Mouse (Mus musculus) midbrain, embryonic 11.5 days (tissue): ENCODE results near the gene Opcml. TPM values are rescaled to one million over a fixed set of nuclear protein-coding genes. Genes with fewer than 3 reads are reported as not detected.

ENCODE experiments used
- ATAC-seq: fragments of 200-750 bp; cut with Nextera tagmentation; 2 replicates; pipeline ENCODE4 v1.8.0; 2017; ENCODE audit warnings: moderate TSS enrichment, moderate library complexity; ENCODE audit not compliant: low FRiP score
- DNase-seq: peaks from one replicate; pipeline ENCODE4 v3.0.0; 2015; ENCODE audit warnings: low spot score; ENCODE audit errors: missing footprints
- H3K27ac ChIP-seq: fragments of 300-500 bp; sonication (generic); 2 replicates; pipeline ENCODE4 v1.5.1; 2014; ENCODE audit warnings: low read depth, low read length
- H3K27me3 ChIP-seq: fragments of 300-500 bp; sonication (generic); 2 replicates; pipeline ENCODE4 v1.6.1; 2014; ENCODE audit warnings: mild to moderate bottlenecking, low read length, moderate library complexity, mixed read lengths; ENCODE audit not compliant: control insufficient read depth, insufficient read depth
- H3K36me3 ChIP-seq: fragments of 300-500 bp; sonication (generic); 2 replicates; pipeline ENCODE4 v1.6.1; 2014; ENCODE audit warnings: mild to moderate bottlenecking, low read length, moderate library complexity, mixed read lengths; ENCODE audit not compliant: control insufficient read depth, insufficient read depth
- H3K4me1 ChIP-seq: fragments of 300-500 bp; sonication (generic); 2 replicates; pipeline ENCODE4 v1.6.1; 2014; ENCODE audit warnings: low read length; ENCODE audit not compliant: control insufficient read depth, insufficient read depth
- H3K4me2 ChIP-seq: fragments of 300-500 bp; sonication (generic); 2 replicates; pipeline ENCODE4 v1.6.1; 2014; ENCODE audit warnings: mild to moderate bottlenecking, moderate library complexity
- H3K4me3 ChIP-seq: fragments of 300-500 bp; sonication (generic); 2 replicates; pipeline ENCODE4 v1.5.1; 2014; ENCODE audit warnings: low read depth, low read length
- H3K9ac ChIP-seq: fragments of 300-500 bp; sonication (generic); 2 replicates; pipeline ENCODE4 v1.6.1; 2014; ENCODE audit warnings: low read length
- H3K9me3 ChIP-seq: fragments of 300-500 bp; sonication (generic); 2 replicates; pipeline ENCODE4 v1.6.1; 2016; ENCODE audit warnings: low read length; ENCODE audit not compliant: control insufficient read depth
- WGBS: fragments of 180-500 bp; shearing (Covaris S2); extraction: QIAGEN DNeasy Blood & Tissue Kit; methylation state at CpG from one replicate; pipeline ENCODE4 v1.1.7; 2014; 5-methylcytosine and 5-hydroxymethylcytosine counted together
- polyA plus RNA-seq: library from polyadenylated mRNA; unstranded; fragments of >200 nt; fragmentation: Nextera tagmentation; extraction: Ambion mirVana; gene quantifications from 2 replicates; pipeline ENCODE4 v1.2.1, GENCODE M21; 2014

Opcml gene
- polyA plus RNA-seq, 1 experiment from 2014 or later: 3.2 TPM

DNA sequence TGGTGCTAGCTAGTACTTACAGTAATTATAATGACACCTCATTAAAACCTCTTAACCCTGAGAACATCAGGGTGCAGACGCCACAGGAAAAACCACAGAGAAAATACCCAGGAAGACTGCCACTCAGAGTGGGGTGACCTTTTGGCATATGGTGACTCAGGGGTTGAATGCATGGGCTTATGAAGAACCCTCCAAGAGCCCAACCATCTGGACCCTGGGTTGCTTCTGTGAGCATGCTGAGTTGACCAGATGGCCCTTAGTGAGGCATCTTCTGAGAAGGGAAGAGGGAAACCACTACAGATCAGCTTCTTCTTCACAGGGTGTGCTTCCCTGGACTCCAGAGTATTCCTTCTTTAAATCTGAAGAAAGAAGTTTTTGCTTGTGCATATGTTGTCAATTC lies 418.1 kb downstream of the Opcml start:
- H3K36me3 ChIP-seq: no peaks in the 10 kb centered on the region
- no peak overlapping the region for H3K4me2 ChIP-seq
- no peaks in the 10 kb centered on the region for H3K9me3 ChIP-seq
- 71% methylated on average over 1 of the region's 1 CpGs for WGBS
- no peak overlapping the region for H3K9ac ChIP-seq
- no peak overlapping the region for H3K27ac ChIP-seq
- ATAC-seq (no peak), DNase-seq (no peak)
- no peaks in the 10 kb centered on the region for H3K27me3 ChIP-seq
- no peaks in the 10 kb centered on the region for H3K4me1 ChIP-seq
- no peak overlapping the region for H3K4me3 ChIP-seq

DNA sequence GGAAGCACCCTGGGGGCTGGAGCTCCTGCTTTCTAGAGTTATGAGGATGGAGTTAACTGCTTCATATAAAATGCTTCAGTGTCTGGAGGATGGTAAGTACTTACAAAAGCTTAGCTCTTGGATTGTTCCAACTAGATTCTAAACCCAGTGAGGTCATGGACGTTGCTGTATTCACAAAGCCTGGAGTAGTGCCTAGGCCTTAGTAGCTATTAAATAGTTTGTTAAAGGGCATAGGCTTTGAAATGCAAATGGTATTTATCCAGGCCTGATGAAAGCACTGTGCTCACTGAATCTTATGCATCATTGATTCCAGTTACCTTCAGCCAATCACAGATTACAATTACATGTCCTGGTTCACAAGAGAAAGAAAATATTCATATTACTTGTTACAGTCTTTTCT lies 421.3 kb downstream of the Opcml start:
- H3K9me3 ChIP-seq: no peaks in the 10 kb centered on the region
- no peak overlapping the region for H3K4me2 ChIP-seq
- H3K27me3 ChIP-seq: no peaks in the 10 kb centered on the region
- H3K36me3 ChIP-seq: no peaks in the 10 kb centered on the region
- ATAC-seq (no peak), DNase-seq (no peak)
- H3K27ac ChIP-seq: no peak overlapping the region
- WGBS: 15% methylated on average over 1 of the region's 1 CpGs
- H3K4me1 ChIP-seq: no peaks in the 10 kb centered on the region
- no peak overlapping the region for H3K9ac ChIP-seq
- no peak overlapping the region for H3K4me3 ChIP-seq

DNA sequence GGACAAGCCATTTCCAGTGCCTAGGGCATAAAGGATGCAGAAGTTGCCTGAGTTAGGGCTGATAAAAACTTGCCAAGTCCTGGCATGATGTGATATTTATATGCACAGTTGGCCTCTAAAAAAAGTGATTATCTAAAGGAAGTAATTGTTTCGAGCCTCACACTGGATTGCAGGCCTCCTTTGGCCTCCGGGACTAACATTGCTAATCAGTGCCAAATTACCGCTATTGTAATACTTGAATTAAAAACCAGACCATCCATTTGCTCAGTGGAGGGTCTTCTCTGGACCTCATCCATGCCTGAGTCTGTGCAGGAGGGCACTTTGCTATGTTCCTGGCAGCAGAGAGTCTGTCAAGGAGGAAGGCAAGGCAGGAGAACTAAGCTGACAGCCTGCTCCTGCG lies 423.3 kb downstream of the Opcml start:
- no peak overlapping the region for H3K9ac ChIP-seq
- H3K27me3 ChIP-seq: no peaks in the 10 kb centered on the region
- no peak overlapping the region for H3K4me3 ChIP-seq
- 83% methylated on average over 4 of the region's 4 CpGs for WGBS
- H3K27ac ChIP-seq: no peak overlapping the region
- H3K4me2 ChIP-seq: no peak overlapping the region
- ATAC-seq (no peak), DNase-seq (no peak)
- H3K4me1 ChIP-seq: no peaks in the 10 kb centered on the region
- H3K36me3 ChIP-seq: no peaks in the 10 kb centered on the region
- H3K9me3 ChIP-seq: no peaks in the 10 kb centered on the region

DNA sequence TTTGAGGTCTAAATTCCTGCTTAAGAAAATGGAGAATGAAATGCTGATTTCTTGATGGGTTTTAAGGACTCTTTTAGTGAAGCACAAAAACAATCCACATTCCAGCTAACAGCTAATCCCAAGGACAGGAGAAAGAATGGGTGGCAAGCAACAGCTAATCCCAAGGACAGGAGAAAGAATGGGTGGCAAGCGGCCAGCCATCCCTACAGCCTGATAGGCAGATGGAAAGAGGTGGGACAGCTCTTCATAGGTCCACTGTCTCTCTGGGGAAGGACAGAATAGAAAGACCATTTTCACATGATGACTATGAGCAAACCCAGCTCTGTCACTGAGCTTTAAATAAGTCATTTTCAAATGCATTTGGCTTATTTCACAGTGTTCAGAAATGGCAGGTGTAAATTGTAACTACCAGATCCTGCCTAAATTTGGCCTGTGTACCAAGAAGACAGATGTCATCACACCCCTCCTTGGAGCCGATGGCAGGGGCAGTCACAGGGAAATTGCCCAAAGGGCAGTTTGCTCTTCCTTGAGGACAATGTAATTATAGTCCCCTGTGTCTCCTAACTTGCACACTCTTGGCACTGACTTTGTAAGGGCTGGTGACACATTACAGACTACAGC lies 427.6 kb downstream of the Opcml start:
- WGBS: 61% methylated on average over 2 of the region's 2 CpGs
- no peak overlapping the region for H3K9ac ChIP-seq
- H3K4me1 ChIP-seq: no peaks in the 10 kb centered on the region
- no peaks in the 10 kb centered on the region for H3K36me3 ChIP-seq
- no peak for ATAC-seq
- no peaks in the 10 kb centered on the region for H3K27me3 ChIP-seq
- no peak overlapping the region for H3K4me2 ChIP-seq
- no peak overlapping the region for H3K27ac ChIP-seq
- no peak overlapping the region for H3K4me3 ChIP-seq
- no peak for DNase-seq
- no peaks in the 10 kb centered on the region for H3K9me3 ChIP-seq

DNA sequence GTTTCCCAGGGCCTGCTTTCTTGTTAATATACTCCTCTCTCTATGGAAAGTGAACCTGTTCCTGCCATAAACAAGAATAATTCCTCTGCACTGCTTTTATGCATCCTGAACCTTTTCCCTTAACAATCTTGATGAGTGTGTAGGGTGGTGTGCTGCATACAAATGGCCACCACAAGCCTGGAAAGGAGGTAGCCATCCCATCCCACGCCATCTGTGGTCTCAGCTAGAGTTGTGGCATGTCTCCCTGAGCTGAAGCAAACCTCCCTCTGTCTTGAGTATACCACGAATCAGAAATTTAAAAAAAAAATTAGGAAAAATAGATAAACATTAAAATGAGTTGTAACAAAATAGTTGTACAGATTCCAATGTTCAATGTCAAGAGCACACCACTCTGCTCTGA lies 432.2 kb downstream of the Opcml start:
- Histone ChIP-seq H3K9ac (no peak overlapping the region), H3K4me2 (no peak overlapping the region), H3K27me3 (no peaks in the 10 kb centered on the region), H3K9me3 (no peaks in the 10 kb centered on the region), H3K36me3 (no peaks in the 10 kb centered on the region), H3K4me1 (no peaks in the 10 kb centered on the region), H3K4me3 (no peak overlapping the region), H3K27ac (no peak overlapping the region)
- DNase-seq (no peak), ATAC-seq (no peak)
- WGBS: 75% methylated on average over 2 of the region's 2 CpGs

DNA sequence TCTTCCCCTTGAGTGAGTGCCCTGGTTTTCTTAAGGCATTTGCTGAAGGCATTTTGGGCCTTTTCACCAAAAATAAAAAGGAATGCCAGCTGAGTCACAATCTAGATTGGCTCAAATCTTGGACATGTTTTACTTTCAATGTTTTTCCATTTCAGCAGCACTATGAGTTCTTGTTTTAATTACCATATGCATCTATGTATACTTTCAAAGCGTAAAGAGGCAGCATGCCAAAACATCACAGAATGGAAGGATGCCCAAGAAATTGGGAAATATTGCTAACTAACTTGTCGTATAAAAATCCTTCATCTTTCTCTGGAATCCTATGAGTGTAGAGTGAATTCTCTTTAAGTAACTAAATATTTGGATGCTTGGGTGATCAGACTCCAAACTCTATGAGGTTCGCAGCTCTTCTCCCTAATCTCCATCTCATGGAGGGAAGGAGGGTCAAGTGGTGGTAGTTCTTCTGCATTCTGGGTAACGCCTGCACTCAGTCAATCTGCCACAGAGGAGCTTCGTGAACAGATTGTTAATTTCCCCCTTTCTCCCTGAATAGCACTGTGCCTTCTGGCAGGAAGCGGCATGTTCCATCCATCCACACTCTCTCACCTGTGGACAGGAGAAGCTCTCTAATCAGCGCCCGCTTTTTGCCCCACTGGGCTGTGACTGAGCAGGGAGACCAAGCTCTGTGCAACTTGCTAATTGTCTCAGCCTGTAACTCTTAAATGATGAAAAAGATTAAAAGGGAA lies 435.4 kb downstream of the Opcml start:
- H3K4me1 ChIP-seq: no peaks in the 10 kb centered on the region
- WGBS: 91% methylated on average over 8 of the region's 8 CpGs

DNA sequence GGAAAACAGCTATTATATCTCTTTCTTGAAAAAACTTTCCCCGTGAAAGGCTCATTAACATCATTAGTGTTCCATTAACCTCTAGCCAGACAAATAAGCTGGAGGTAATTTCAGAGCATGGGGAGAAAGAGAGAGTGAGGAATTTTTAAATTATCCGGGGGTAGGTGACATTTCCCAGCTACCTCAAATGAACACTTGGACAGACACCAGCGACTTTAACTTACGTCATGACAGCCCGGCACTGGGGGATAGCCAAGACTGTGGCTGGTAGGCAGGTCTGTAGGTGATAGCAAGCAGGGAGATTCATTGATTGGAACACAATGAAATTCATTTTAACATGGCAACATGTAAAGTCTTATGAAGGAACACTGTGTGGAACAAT lies 436.0 kb downstream of the Opcml start:
- Histone ChIP-seq H3K4me3 (no peak overlapping the region), H3K9ac (no peak overlapping the region), H3K27ac (no peak overlapping the region), H3K27me3 (no peaks in the 10 kb centered on the region), H3K4me2 (no peak overlapping the region), H3K4me1 (no peaks in the 10 kb centered on the region), H3K36me3 (no peaks in the 10 kb centered on the region), H3K9me3 (no peaks in the 10 kb centered on the region)
- 88% methylated on average over 5 of the region's 5 CpGs for WGBS
- DNase-seq (peak; percentile 19), ATAC-seq (no peak)

More for the DNA sequence above, 435.4 kb downstream of the Opcml start:
- Histone ChIP-seq H3K36me3 (no peaks in the 10 kb centered on the region), H3K4me2 (no peak overlapping the region), H3K27me3 (no peaks in the 10 kb centered on the region), H3K9ac (no peak overlapping the region), H3K9me3 (no peaks in the 10 kb centered on the region), H3K4me3 (no peak overlapping the region), H3K27ac (no peak overlapping the region)
- peak; percentile 28 for DNase-seq
- ATAC-seq: no peak

DNA sequence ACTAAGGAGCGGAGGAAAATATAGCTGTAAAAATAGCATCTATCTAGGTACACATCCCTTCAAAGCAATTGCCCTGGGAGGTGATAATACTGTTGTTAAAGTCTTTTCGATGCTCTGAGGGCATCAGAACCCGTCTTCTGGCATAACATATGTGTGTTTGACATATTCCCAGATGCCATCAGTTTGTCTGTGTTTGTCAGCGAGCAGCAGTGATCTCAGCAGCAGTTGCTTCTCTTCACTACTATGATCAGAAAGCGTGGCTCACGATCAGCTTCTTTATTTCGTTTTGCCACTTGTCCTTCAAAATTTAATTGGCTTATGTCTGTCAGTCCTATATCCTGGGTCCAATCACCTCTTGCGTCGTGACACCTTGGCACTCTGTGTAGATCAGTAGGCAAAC lies 447.9 kb downstream of the Opcml start:
- ATAC-seq: no peak
- 90% methylated on average over 9 of the region's 9 CpGs for WGBS
- H3K36me3 ChIP-seq: no peaks in the 10 kb centered on the region
- H3K9me3 ChIP-seq: no peaks in the 10 kb centered on the region
- no peak overlapping the region for H3K9ac ChIP-seq
- no peaks in the 10 kb centered on the region for H3K4me1 ChIP-seq
- H3K4me3 ChIP-seq: no peak overlapping the region
- no peaks in the 10 kb centered on the region for H3K27me3 ChIP-seq
- DNase-seq: no peak
- H3K27ac ChIP-seq: no peak overlapping the region
- no peak overlapping the region for H3K4me2 ChIP-seq

DNA sequence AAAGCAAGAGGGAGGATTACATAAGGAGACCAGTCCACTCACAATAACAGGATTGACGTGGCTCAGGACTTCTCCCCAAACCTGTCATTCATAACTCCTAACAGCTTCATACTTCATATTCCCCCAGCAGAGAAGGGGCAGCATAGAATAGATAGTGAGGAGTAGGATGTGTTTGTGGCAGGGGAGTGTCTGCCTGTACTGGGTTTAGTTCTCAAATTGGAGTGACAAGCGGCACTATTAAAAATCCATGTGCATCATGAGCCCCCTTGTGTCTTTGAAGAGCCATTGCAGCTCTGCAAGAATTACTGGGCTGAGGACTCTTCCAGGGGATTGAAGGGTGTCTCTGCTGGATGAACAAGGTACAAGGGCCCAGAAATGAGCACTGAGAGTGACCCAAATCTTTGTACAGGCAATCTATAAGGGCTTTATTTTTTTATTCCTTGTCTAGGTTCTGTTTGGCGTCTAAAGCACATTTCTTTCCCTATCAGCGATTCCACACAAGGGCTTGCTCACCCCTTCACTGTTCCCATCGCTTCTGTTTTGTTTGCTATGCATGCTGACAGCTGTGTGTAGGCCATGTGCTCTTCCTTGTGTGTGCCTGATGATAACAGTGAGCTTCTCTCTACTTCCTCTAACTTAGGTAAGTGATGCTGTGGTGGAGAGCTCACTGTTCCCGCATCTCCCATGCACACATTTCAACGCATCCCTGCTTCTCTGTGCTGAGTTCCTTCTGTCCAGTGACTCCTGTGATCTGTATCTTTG lies 457.3 kb downstream of the Opcml start:
- H3K27me3 ChIP-seq: no peaks in the 10 kb centered on the region
- no peak overlapping the region for H3K9ac ChIP-seq
- H3K4me1 ChIP-seq: no peaks in the 10 kb centered on the region
- ATAC-seq: peak; percentile 62; the same call in 1 of the 2 replicates
- H3K4me2 ChIP-seq: no peak overlapping the region
- DNase-seq: peak; percentile 83
- H3K9me3 ChIP-seq: no peaks in the 10 kb centered on the region
- H3K36me3 ChIP-seq: no peaks in the 10 kb centered on the region
- H3K27ac ChIP-seq: no peak overlapping the region
- WGBS: 59% methylated on average over 7 of the region's 7 CpGs
- no peak overlapping the region for H3K4me3 ChIP-seq
